Mouse (Mus musculus) gastrocnemius, adult 2 months (tissue): ENCODE results near the gene Nmral1. TPM values are rescaled to one million over a fixed set of nuclear protein-coding genes. Genes with fewer than 3 reads are reported as not detected.

ENCODE experiments used
- DNase-seq: peaks from one replicate; pipeline ENCODE4 v3.0.0; 2022
- H3K27ac ChIP-seq: fragments of 200-600 bp; 2 replicates; pipeline ENCODE4 v1.8.1; 2022; ENCODE audit warnings: mild to moderate bottlenecking
- H3K4me3 ChIP-seq: fragments of 200-600 bp; 2 replicates; pipeline ENCODE4 v1.8.1; 2022; ENCODE audit warnings: mild to moderate bottlenecking, moderate library complexity
- CTCF ChIP-seq: fragments of 200-600 bp; IDR thresholded peaks from 2 replicates; pipeline ENCODE4 v1.8.1; 2022; ENCODE audit warnings: antibody characterized with exemption, mild to moderate bottlenecking, moderate library complexity
- intact Hi-C: fragments of 180-260 bp; cut with DNase I; formaldehyde crosslinking; loops from one replicate; pipeline ENCODE4 v1.15.1; 2025
- total RNA-seq, 2 experiments: library from RNA; stranded (reverse); gene quantifications; 2 replicates each; pipeline ENCODE4 v1.2.3; 2021

The Nmral1 gene
- total RNA-seq, 2 experiments from 2014 or later = 2.6 to 3.7 TPM

- Histone ChIP-seq H3K27ac (no peak overlapping the region), H3K4me3 (no peak overlapping the region)
- DNase-seq = no peak
- intact Hi-C loops = no loop called here
- TF ChIP-seq CTCF = no peak
These were observed 48.8 kb downstream of the Nmral1 start for GRCm38 (mm10) chr16:4670317-4670716.

DNA sequence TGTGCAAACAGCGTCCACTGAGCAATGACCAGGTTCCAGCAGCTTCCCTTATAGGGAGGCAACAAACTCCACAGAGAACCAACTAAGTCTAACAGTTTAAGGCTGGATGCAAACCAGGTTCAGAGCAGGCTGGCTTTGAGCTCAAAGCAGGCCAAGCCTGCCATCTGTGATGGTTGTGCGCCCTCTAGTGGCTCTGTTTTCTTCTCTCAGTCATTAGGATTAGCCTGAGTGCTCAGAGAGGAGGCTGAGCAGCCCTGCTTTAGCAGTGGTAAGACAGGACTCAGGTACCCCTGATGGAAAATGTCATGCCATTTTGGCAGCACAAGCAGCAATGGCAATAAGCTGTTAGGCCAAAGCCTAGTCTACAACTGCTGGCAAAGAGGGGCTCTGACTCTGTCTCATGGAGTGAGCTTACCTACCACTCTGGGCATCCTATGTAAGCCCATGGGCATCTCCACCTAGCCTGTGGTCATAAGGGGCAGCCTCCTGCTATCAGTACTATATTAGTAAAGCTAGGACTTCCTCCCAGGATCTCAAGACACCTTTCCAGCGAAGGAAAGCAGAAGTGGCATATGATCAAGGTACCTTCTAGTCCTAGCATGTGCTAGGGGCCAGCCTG lies 51.9 kb downstream of the Nmral1 start:
- Histone ChIP-seq H3K4me3 (no peak overlapping the region), H3K27ac (0 out of 2 replicates have a peak overlapping the region, but pooled peaks have one; percentile 9)
- peak; percentile 88 for DNase-seq
- intact Hi-C loops = loop anchor here (1.0 to 5.0 kb wide), 2 partner anchors 37 to 100 kb away; no protein-coding TSS in a partner anchor
- TF ChIP-seq CTCF = peak; percentile 98

DNA sequence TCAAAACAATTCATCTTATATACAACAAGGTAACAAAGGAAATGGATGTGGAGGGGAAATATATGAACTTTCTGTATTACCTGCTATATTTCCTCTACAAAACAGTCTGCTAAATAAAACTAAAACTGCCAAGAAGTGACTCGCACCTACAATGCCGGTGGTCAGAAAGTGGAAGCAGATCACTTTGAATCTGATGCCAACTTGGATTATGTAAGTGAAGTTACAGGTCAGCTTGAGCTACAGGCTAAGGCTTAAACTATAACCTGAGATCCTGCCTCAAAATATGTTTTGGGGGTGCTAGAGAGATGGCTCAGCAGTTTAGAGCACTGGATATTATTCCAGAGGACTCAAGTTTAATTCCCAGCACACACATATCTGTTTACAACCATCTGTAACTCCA lies 53.4 kb downstream of the Nmral1 start:
- no peak overlapping the region for H3K4me3 ChIP-seq
- no peak for DNase-seq
- H3K27ac ChIP-seq = no peak overlapping the region
- no peak for TF ChIP-seq CTCF
- intact Hi-C loops = loop anchor here (5.0 kb wide), 1 partner anchor 98 kb away; no protein-coding TSS in a partner anchor

- no peak overlapping the region for H3K27ac ChIP-seq
- TF ChIP-seq CTCF = no peak
- H3K4me3 ChIP-seq = no peak overlapping the region
- no peak for DNase-seq
- intact Hi-C loops = no loop called here
These were observed 55.4 kb downstream of the Nmral1 start for GRCm38 (mm10) chr16:4663806-4664205.

- Histone ChIP-seq H3K4me3 (no peak overlapping the region), H3K27ac (no peak overlapping the region)
- intact Hi-C loops = no loop called here
- no peak for DNase-seq
- no peak for TF ChIP-seq CTCF
These were observed 57.6 kb downstream of the Nmral1 start for GRCm38 (mm10) chr16:4661605-4662004.

Other genes with a start within 250 kb of the Nmral1 start
- 1,000 to 10,000 TPM; 1,026 to 1,225 TPM for gene Srl, start 177.5 kb downstream of the Nmral1 start, total RNA-seq
- 1 to 10 TPM; 3.0 to 5.1 TPM for gene Tfap4, start 159.5 kb downstream of the Nmral1 start, total RNA-seq
- 1 to 10 TPM; 5.2 to 6.9 TPM for gene Glis2, start 124.6 kb downstream of the Nmral1 start, total RNA-seq
- gene Pam16, start 94.4 kb downstream of the Nmral1 start, total RNA-seq = 100 to 1,000 TPM in 1 of 2 experiments, 10 to 100 TPM in 1; 97.4 to 112 TPM
- 1 to 10 TPM; 4.8 to 6.0 TPM for gene Vasn, start 79.4 kb downstream of the Nmral1 start, total RNA-seq
- 100 to 1,000 TPM in 1 of 2 experiments, 10 to 100 TPM in 1; 86.4 to 110 TPM for gene Dnaja3, start 79.4 kb downstream of the Nmral1 start, total RNA-seq
- gene Coro7, start 39.6 kb downstream of the Nmral1 start, total RNA-seq = 10 to 100 TPM; 12.1 to 13.6 TPM
- 10 to 100 TPM; 35.4 to 43.6 TPM for gene Hmox2, start 7.0 kb upstream of the Nmral1 start, total RNA-seq
- gene Cdip1, start 70.9 kb upstream of the Nmral1 start, total RNA-seq = 10 to 100 TPM; 69.3 to 82.9 TPM
- gene 4930562C15Rik, start 116.1 kb upstream of the Nmral1 start, total RNA-seq = not detected
- 10 to 100 TPM; 30.3 to 44.8 TPM for gene Ubald1, start 161.0 kb upstream of the Nmral1 start, total RNA-seq
- gene Mgrn1, start 166.9 kb upstream of the Nmral1 start, total RNA-seq = 10 to 100 TPM; 53.5 to 66.1 TPM
- 10 to 100 TPM; 10.5 to 13.7 TPM for gene Nudt16l1, start 219.4 kb upstream of the Nmral1 start, total RNA-seq
- gene Anks3, start 244.8 kb upstream of the Nmral1 start, total RNA-seq = 10 to 100 TPM; 12.8 to 16.7 TPM